Mouse (Mus musculus): Measurements from ENCODE around the gene Usp50. TPM values are rescaled to one million over a fixed set of nuclear protein-coding genes. Genes with fewer than 3 reads are reported as not detected.

Usp50 gene
- polyA plus RNA-seq, 1 experiment from 2014 or later = 1.5 TPM

DNA sequence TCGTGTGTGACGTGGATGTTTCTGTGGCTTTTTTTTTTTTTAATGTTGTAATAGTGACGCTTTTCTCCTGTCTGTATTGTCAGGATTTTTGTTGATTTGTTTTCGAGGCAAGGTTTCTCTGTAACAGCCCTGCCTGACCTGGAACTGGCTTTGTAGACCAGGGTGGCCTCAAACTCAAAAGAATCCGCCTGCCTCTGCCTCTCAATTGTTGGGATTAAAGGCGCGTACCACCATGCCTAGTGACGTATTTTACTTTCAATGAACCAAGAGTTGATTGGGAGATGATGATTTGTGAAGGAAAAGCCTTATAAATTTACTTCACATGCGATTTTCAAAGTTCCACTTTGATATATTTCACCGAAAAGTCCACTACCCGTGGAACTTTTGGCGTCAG, 107.2 kb downstream of the Usp50 start, which contains the start of gene Gabpb1:
Gene Gabpb1 (minus strand): TSS at position 216 of the 394 bp plus-strand sequence.
- no peaks in the 10 kb centered on the region for H3K9me3 ChIP-seq (ENCODE audit: control insufficient read depth, low read length)
- peaks cover 22% of the 10 kb centered on the region for H3K4me1 ChIP-seq (ENCODE audit: control insufficient read depth, insufficient read depth, low read length)
- peak within 1 kb of the TSS; percentile 97 for H3K4me3 ChIP-seq (ENCODE audit: low read length)
- peak within 1 kb of the TSS; percentile 99 for H3K9ac ChIP-seq (ENCODE audit: low read depth, low read length)
- WGBS = 21% methylated on average over 12 of the region's 12 CpGs
- H3K27me3 ChIP-seq (replicated peaks; ENCODE audit: control insufficient read depth, insufficient read depth, low read length) = no peaks in the 10 kb centered on the region
- no peaks in the 10 kb centered on the region for H3K36me3 ChIP-seq (ENCODE audit: control insufficient read depth, insufficient read depth, low read length)
- peak within 1 kb of the TSS; percentile 100 for H3K27ac ChIP-seq (ENCODE audit: low read length)
- peak within 1 kb of the TSS; percentile 70 for H3K4me2 ChIP-seq (ENCODE audit: low read depth, low read length)
- no peak for ATAC-seq

- Histone ChIP-seq H3K4me2 (ENCODE audit: low read depth, low read length) (peak overlapping the region; percentile 70), H3K27ac (ENCODE audit: low read length) (peak overlapping the region; percentile 100), H3K36me3 (ENCODE audit: control insufficient read depth, insufficient read depth, low read length) (no peaks in the 10 kb centered on the region), H3K4me1 (ENCODE audit: control insufficient read depth, insufficient read depth, low read length) (peaks cover 22% of the 10 kb centered on the region), H3K27me3 (replicated peaks; ENCODE audit: control insufficient read depth, insufficient read depth, low read length) (no peaks in the 10 kb centered on the region), H3K9me3 (ENCODE audit: control insufficient read depth, low read length) (no peaks in the 10 kb centered on the region), H3K9ac (ENCODE audit: low read depth, low read length) (peak overlapping the region; percentile 99), H3K4me3 (ENCODE audit: low read length) (peak overlapping the region; percentile 97)
- peak; percentile 92 for ATAC-seq
- WGBS = under 1% methylated on average over 99 of the region's 99 CpGs
Measured at GRCm38 (mm10) chr2:126675169-126676121, 107.8 kb downstream of the Usp50 start.

DNA sequence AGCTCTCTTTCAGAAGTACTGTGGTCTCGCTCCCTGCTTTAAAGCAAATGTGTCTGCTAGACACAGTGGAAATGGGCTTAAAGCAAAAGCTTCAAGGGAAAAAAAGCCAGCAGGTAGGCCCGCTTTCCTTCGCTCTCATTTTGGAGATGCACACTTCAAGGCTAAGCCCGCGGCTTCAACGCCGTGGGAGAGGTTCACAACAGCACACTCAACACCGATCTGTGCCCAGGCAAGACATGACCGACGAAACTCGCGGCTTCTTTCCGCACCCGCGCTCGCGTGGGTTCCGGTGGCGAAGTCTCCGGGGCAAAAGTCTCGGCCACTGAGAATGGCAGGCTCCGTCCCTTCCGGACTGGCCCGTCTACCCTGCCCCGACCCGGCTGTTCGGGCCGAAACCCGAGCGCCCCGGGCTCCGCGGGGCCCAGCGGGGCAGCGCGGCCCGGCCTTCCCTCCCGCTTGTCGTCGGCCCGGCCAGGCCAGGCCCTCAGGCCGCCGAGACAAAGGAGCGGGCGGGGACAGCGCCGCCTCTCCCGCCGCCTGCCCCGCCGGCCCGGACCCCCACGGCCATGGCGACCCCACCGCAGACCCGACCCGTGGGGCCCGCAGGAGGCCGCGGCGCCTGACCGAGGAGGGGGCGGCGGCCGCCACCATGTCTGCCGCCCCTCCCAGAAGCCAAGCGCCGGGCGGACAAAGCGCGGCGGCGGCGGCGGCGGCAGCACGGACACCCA, 108.7 kb downstream of the Usp50 start:
- no peaks in the 10 kb centered on the region for H3K27me3 ChIP-seq (replicated peaks; ENCODE audit: control insufficient read depth, insufficient read depth, low read length)
- WGBS = under 1% methylated on average over 54 of the region's 77 CpGs
- ATAC-seq = peak; percentile 69
- peak overlapping the region; percentile 100 for H3K27ac ChIP-seq (ENCODE audit: low read length)
- H3K4me3 ChIP-seq (ENCODE audit: low read length) = peak overlapping the region; percentile 97
- H3K4me1 ChIP-seq (ENCODE audit: control insufficient read depth, insufficient read depth, low read length) = peaks cover 22% of the 10 kb centered on the region
- peak overlapping the region; percentile 73 for H3K4me2 ChIP-seq (ENCODE audit: low read depth, low read length)
- no peaks in the 10 kb centered on the region for H3K36me3 ChIP-seq (ENCODE audit: control insufficient read depth, insufficient read depth, low read length)
- no peaks in the 10 kb centered on the region for H3K9me3 ChIP-seq (ENCODE audit: control insufficient read depth, low read length)
- H3K9ac ChIP-seq (ENCODE audit: low read depth, low read length) = peak overlapping the region; percentile 99

- H3K4me1 ChIP-seq (ENCODE audit: control insufficient read depth, insufficient read depth, low read length) = peaks cover 22% of the 10 kb centered on the region
- no peaks in the 10 kb centered on the region for H3K9me3 ChIP-seq (ENCODE audit: control insufficient read depth, low read length)
- 56% methylated on average over 13 of the region's 13 CpGs for WGBS
- H3K9ac ChIP-seq (ENCODE audit: low read depth, low read length) = peak overlapping the region; percentile 99
- no peaks in the 10 kb centered on the region for H3K36me3 ChIP-seq (ENCODE audit: control insufficient read depth, insufficient read depth, low read length)
- ATAC-seq = no peak
- H3K27me3 ChIP-seq (replicated peaks; ENCODE audit: control insufficient read depth, insufficient read depth, low read length) = no peaks in the 10 kb centered on the region
- peak overlapping the region; percentile 100 for H3K27ac ChIP-seq (ENCODE audit: low read length)
- peak overlapping the region; percentile 73 for H3K4me2 ChIP-seq (ENCODE audit: low read depth, low read length)
- H3K4me3 ChIP-seq (ENCODE audit: low read length) = peak overlapping the region; percentile 97
Measured at GRCm38 (mm10) chr2:126673317-126674242, 109.7 kb downstream of the Usp50 start.

GRCm38 (mm10) chr2:126668621-126669252, 114.5 kb downstream of the Usp50 start:
- no peaks in the 10 kb centered on the region for H3K9me3 ChIP-seq (ENCODE audit: control insufficient read depth, low read length)
- H3K27ac ChIP-seq (ENCODE audit: low read length) = peak overlapping the region; percentile 47
- no peak overlapping the region for H3K9ac ChIP-seq (ENCODE audit: low read depth, low read length)
- H3K36me3 ChIP-seq (ENCODE audit: control insufficient read depth, insufficient read depth, low read length) = no peaks in the 10 kb centered on the region
- ATAC-seq = peak; percentile 88
- peaks cover 16% of the 10 kb centered on the region for H3K4me1 ChIP-seq (ENCODE audit: control insufficient read depth, insufficient read depth, low read length)
- H3K27me3 ChIP-seq (replicated peaks; ENCODE audit: control insufficient read depth, insufficient read depth, low read length) = no peaks in the 10 kb centered on the region
- no peak overlapping the region for H3K4me3 ChIP-seq (ENCODE audit: low read length)
- WGBS = 78% methylated on average over 5 of the region's 5 CpGs
- no peak overlapping the region; the same call in 1 of the 2 replicates for H3K4me2 ChIP-seq (ENCODE audit: low read depth, low read length)

DNA sequence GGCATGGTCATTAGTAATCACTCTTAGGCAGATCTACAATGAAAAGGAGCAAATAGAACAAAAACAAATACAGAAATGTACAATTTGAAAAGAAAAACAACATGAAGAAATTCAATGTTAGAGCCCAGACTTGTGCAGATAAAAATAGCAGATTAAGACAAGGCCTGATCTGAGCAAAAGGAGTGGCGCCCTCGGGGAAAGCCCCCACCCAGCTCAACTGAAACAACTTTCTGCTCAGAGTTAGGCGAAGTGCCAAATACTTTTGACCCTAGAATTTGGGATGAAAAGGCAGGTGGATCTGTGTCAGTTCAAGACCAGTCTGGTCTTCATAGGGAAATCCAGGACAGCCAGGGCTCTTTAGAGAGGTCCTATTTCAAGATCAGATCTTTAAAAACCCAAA, 117.3 kb downstream of the Usp50 start:
- H3K4me2 ChIP-seq (ENCODE audit: low read depth, low read length) = no peak overlapping the region
- H3K4me3 ChIP-seq (ENCODE audit: low read length) = no peak overlapping the region
- no peaks in the 10 kb centered on the region for H3K27me3 ChIP-seq (replicated peaks; ENCODE audit: control insufficient read depth, insufficient read depth, low read length)
- WGBS = 87% methylated on average over 3 of the region's 3 CpGs
- no peaks in the 10 kb centered on the region for H3K9me3 ChIP-seq (ENCODE audit: control insufficient read depth, low read length)
- no peak for ATAC-seq
- H3K9ac ChIP-seq (ENCODE audit: low read depth, low read length) = no peak overlapping the region
- H3K36me3 ChIP-seq (ENCODE audit: control insufficient read depth, insufficient read depth, low read length) = no peaks in the 10 kb centered on the region
- H3K27ac ChIP-seq (ENCODE audit: low read length) = no peak overlapping the region
- H3K4me1 ChIP-seq (ENCODE audit: control insufficient read depth, insufficient read depth, low read length) = no peaks in the 10 kb centered on the region

GRCm38 (mm10) chr2:126663481-126663880, 119.8 kb downstream of the Usp50 start:
- Histone ChIP-seq H3K27me3 (replicated peaks; ENCODE audit: control insufficient read depth, insufficient read depth, low read length) (no peaks in the 10 kb centered on the region), H3K36me3 (ENCODE audit: control insufficient read depth, insufficient read depth, low read length) (no peaks in the 10 kb centered on the region), H3K4me3 (ENCODE audit: low read length) (no peak overlapping the region), H3K4me2 (ENCODE audit: low read depth, low read length) (no peak overlapping the region), H3K9ac (ENCODE audit: low read depth, low read length) (no peak overlapping the region), H3K9me3 (ENCODE audit: control insufficient read depth, low read length) (no peaks in the 10 kb centered on the region), H3K4me1 (ENCODE audit: control insufficient read depth, insufficient read depth, low read length) (no peaks in the 10 kb centered on the region), H3K27ac (ENCODE audit: low read length) (no peak overlapping the region)
- 60% methylated on average over 4 of the region's 4 CpGs for WGBS
- peak; percentile 34; the same call in 1 of the 2 replicates for ATAC-seq

Data from intestine, embryonic 16.5 days (tissue).